Mouse (Mus musculus): ENCODE data around the gene Erh.

DNA sequence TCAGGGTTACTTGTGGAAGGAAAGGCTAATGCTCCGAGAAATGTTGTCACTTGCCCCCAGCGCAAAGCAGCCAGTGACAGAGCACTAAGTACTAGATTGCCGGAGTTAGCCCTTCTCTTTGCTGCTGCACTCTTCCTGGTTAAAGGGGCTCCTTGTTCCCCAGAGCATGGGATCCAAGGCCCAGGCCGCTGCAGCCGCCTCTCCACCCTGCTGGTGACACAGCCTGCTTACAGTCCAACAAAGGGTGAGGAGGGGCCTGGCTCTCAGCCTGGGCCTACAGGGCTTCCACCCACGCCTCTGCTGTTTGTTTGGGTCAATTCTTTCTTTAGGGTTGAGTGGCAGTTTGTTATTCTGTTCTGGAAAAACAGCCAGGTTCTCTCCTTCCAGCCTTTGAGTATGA, 45.4 kb downstream of the Erh start:
- TF ChIP-seq CTCF (IDR thresholded peaks at IDR 0.05) (peak; percentile 44), EP300 (IDR thresholded peaks at IDR 0.05) (no peak)
